Mouse (Mus musculus) C2C12 (cell line): ENCODE measurements around the gene Zswim1.

Experiments
- CEBPB ChIP-seq: IDR thresholded peaks from one replicate; pipeline ENCODE4 v1.6.1; 2011; ENCODE audit warnings: low read depth, mild to moderate bottlenecking, control low read depth, moderate library complexity
- CTCF ChIP-seq: IDR thresholded peaks from one replicate; pipeline ENCODE4 v1.5.1; 2011; ENCODE audit not compliant: control insufficient read depth, insufficient read depth, insufficient read length
- MAX ChIP-seq: IDR thresholded peaks from one replicate; pipeline ENCODE4 v1.6.1; 2011; ENCODE audit warnings: mild to moderate bottlenecking, control low read depth
- MYOD1 ChIP-seq: IDR thresholded peaks from one replicate; pipeline ENCODE4 v1.6.1; 2011; ENCODE audit warnings: low read depth; ENCODE audit not compliant: control insufficient read depth, insufficient read length
- MYOG ChIP-seq: IDR thresholded peaks from one replicate; pipeline ENCODE4 v1.6.1; 2011; ENCODE audit not compliant: control insufficient read depth, insufficient read length; ENCODE audit errors: extremely low read depth
- USF1 ChIP-seq: IDR thresholded peaks from one replicate; pipeline ENCODE4 v1.6.1; 2011; ENCODE audit warnings: low read depth, mild to moderate bottlenecking, control low read depth, moderate library complexity

- no peak for TF ChIP-seq CTCF
- no peak for TF ChIP-seq MAX
- TF ChIP-seq MYOD1: no peak
- TF ChIP-seq CEBPB: no peak
- no peak for TF ChIP-seq USF1
- TF ChIP-seq MYOG: no peak
Observed at GRCm38 (mm10) chr2:164867566-164867965, 45.1 kb downstream of the Zswim1 start.
